Mouse (Mus musculus) kidney, postnatal 0 days (tissue): Measurements from ENCODE around the gene Cyp4f39. TPM values are rescaled to one million over a fixed set of nuclear protein-coding genes. Genes with fewer than 3 reads are reported as not detected.
"Not testable (repeated sequence)": the region's sequence is repeated elsewhere in the genome, so short reads cannot be mapped to it uniquely, and the experiment has no call there.

Experiments
- ATAC-seq: fragments of 200-750 bp; cut with Nextera tagmentation; replicated peaks from 2 replicates; pipeline ENCODE4 v1.8.0; 2017; ENCODE audit warnings: low read depth, moderate number of reproducible peaks, moderate TSS enrichment, moderate library complexity; ENCODE audit not compliant: low FRiP score
- DNase-seq: peaks from one replicate; pipeline ENCODE4 v3.0.0-alpha.2; 2016; ENCODE audit warnings: low spot score
- H3K27ac ChIP-seq: fragments of 300-500 bp; sonication (generic); 2 replicates; pipeline ENCODE4 v1.5.1; 2014; ENCODE audit warnings: mild to moderate bottlenecking
- H3K27me3 ChIP-seq: fragments of 300-500 bp; sonication (generic); 2 replicates; pipeline ENCODE4 v1.6.1; 2014; ENCODE audit warnings: low read length, mixed read lengths; ENCODE audit not compliant: insufficient read depth
- H3K36me3 ChIP-seq: fragments of 300-500 bp; sonication (generic); 2 replicates; pipeline ENCODE4 v1.6.1; 2014; ENCODE audit warnings: low read length, mixed read lengths; ENCODE audit not compliant: insufficient read depth
- H3K4me1 ChIP-seq: fragments of 300-500 bp; sonication (generic); replicated peaks from 2 replicates; pipeline ENCODE4 v1.6.1; 2014; ENCODE audit warnings: antibody characterized with exemption, low read length, mixed read lengths; ENCODE audit not compliant: insufficient read depth
- H3K4me2 ChIP-seq: fragments of 300-500 bp; sonication (generic); 2 replicates; pipeline ENCODE4 v1.6.1; 2014; ENCODE audit warnings: mild to moderate bottlenecking, low read length, moderate library complexity, mixed read lengths
- H3K4me3 ChIP-seq: fragments of 300-500 bp; sonication (generic); replicated peaks from 2 replicates; pipeline ENCODE4 v1.5.1; 2014; ENCODE audit warnings: low read depth, low read length
- H3K9ac ChIP-seq: fragments of 300-500 bp; sonication (generic); 2 replicates; pipeline ENCODE4 v1.6.1; 2014; ENCODE audit warnings: low read depth, low read length
- H3K9me3 ChIP-seq: fragments of 300-500 bp; sonication (generic); replicated peaks from 2 replicates; pipeline ENCODE4 v1.6.1; 2016; ENCODE audit warnings: low read length, inconsistent platforms, mixed read lengths
- CTCF ChIP-seq: IDR thresholded peaks from 2 replicates; pipeline ENCODE4 v1.5.1; 2016; ENCODE audit warnings: antibody characterized with exemption, low read depth, mild to moderate bottlenecking, moderate library complexity
- WGBS: fragments of 180-500 bp; shearing (Covaris S2); extraction: QIAGEN DNeasy Blood & Tissue Kit; methylation state at CpG from one replicate; pipeline ENCODE4 v1.1.7; 2014; 5-methylcytosine and 5-hydroxymethylcytosine counted together
- polyA plus RNA-seq: library from polyadenylated mRNA; unstranded; fragments of >200 nt; fragmentation: Nextera tagmentation; extraction: Ambion mirVana; gene quantifications from 2 replicates; pipeline ENCODE4 v1.2.1, GENCODE M21; 2015

The Cyp4f39 gene
- polyA plus RNA-seq, 1 experiment from 2014 or later: 0.54 TPM

- peak; percentile 65 for ATAC-seq
- 12% methylated on average over 7 of the region's 8 CpGs for WGBS
- Histone ChIP-seq H3K27ac (no peak overlapping the region), H3K9ac (no peak overlapping the region), H3K9me3 (no peaks in the 10 kb centered on the region), H3K36me3 (no peaks in the 10 kb centered on the region), H3K4me1 (no peaks in the 10 kb centered on the region), H3K4me2 (no peak overlapping the region), H3K4me3 (no peak overlapping the region), H3K27me3 (no peaks in the 10 kb centered on the region)
- peak; percentile 70 for TF ChIP-seq CTCF
- DNase-seq: peak; percentile 70
These were observed 27.3 kb downstream of the Cyp4f39 start for GRCm38 (mm10) chr17:32479554-32480506.

GRCm38 (mm10) chr17:32481766-32482165 lies 29.2 kb downstream of the Cyp4f39 start:
- H3K4me3 ChIP-seq: no peak overlapping the region
- ATAC-seq (no peak), DNase-seq (no peak)
- H3K9me3 ChIP-seq: no peaks in the 10 kb centered on the region
- no peak overlapping the region for H3K9ac ChIP-seq
- no peak overlapping the region for H3K4me2 ChIP-seq
- 81% methylated on average over 14 of the region's 14 CpGs for WGBS
- no peaks in the 10 kb centered on the region for H3K36me3 ChIP-seq
- no peak overlapping the region for H3K27ac ChIP-seq
- no peak for TF ChIP-seq CTCF
- no peaks in the 10 kb centered on the region for H3K27me3 ChIP-seq
- H3K4me1 ChIP-seq: no peaks in the 10 kb centered on the region

GRCm38 (mm10) chr17:32483200-32483599 lies 30.7 kb downstream of the Cyp4f39 start:
- Histone ChIP-seq H3K36me3 (no peaks in the 10 kb centered on the region), H3K4me1 (no peaks in the 10 kb centered on the region), H3K27ac (no peak overlapping the region), H3K27me3 (no peaks in the 10 kb centered on the region), H3K4me2 (peak overlapping the region; percentile 40; the same call in 1 of the 2 replicates), H3K9ac (no peak overlapping the region), H3K4me3 (no peak overlapping the region), H3K9me3 (no peaks in the 10 kb centered on the region)
- DNase-seq: peak; percentile 75
- peak; percentile 82 for TF ChIP-seq CTCF
- WGBS: 16% methylated on average over 18 of the region's 18 CpGs
- ATAC-seq: peak; percentile 74

- H3K9ac ChIP-seq: 0 out of 2 replicates have a peak overlapping the region, but pooled peaks have one; percentile 39
- ATAC-seq (peak; percentile 87), DNase-seq (peak; percentile 68)
- no peaks in the 10 kb centered on the region for H3K27me3 ChIP-seq
- H3K36me3 ChIP-seq: no peaks in the 10 kb centered on the region
- no peak overlapping the region for H3K27ac ChIP-seq
- TF ChIP-seq CTCF: no peak
- WGBS: 11% methylated on average over 30 of the region's 30 CpGs
- H3K4me2 ChIP-seq: peak overlapping the region; percentile 62
- H3K4me1 ChIP-seq: 0 out of 2 replicates have a peak, but pooled peaks cover 4% of the 10 kb centered on the region
- peak overlapping the region; percentile 27 for H3K4me3 ChIP-seq
- H3K9me3 ChIP-seq: no peaks in the 10 kb centered on the region
These were observed 39.9 kb downstream of the Cyp4f39 start for GRCm38 (mm10) chr17:32492349-32492980.

GRCm38 (mm10) chr17:32494601-32495000 lies 42.1 kb downstream of the Cyp4f39 start:
- H3K9ac ChIP-seq: no peak overlapping the region
- H3K4me2 ChIP-seq: no peak overlapping the region
- H3K36me3 ChIP-seq: no peaks in the 10 kb centered on the region
- no peaks in the 10 kb centered on the region for H3K27me3 ChIP-seq
- no peak overlapping the region for H3K4me3 ChIP-seq
- ATAC-seq (0 out of 2 replicates have a peak, but pooled peaks have one; percentile 44), DNase-seq (peak; percentile 93)
- H3K27ac ChIP-seq: no peak overlapping the region
- 26% methylated on average over 1 of the region's 1 CpGs for WGBS
- TF ChIP-seq CTCF: peak; percentile 91
- no peaks in the 10 kb centered on the region for H3K9me3 ChIP-seq
- 0 out of 2 replicates have a peak, but pooled peaks cover 4% of the 10 kb centered on the region for H3K4me1 ChIP-seq

- not testable (repeated sequence) for ATAC-seq, H3K27me3 ChIP-seq, H3K4me1 ChIP-seq, H3K9ac ChIP-seq, H3K36me3 ChIP-seq, H3K4me2 ChIP-seq, H3K4me3 ChIP-seq, DNase-seq, H3K27ac ChIP-seq, H3K9me3 ChIP-seq
- 88% methylated on average over 4 of the region's 4 CpGs for WGBS
These were observed 48.0 kb downstream of the Cyp4f39 start for GRCm38 (mm10) chr17:32500511-32500910.
